Mouse (Mus musculus): ENCODE results near the gene Gp9.

DNA sequence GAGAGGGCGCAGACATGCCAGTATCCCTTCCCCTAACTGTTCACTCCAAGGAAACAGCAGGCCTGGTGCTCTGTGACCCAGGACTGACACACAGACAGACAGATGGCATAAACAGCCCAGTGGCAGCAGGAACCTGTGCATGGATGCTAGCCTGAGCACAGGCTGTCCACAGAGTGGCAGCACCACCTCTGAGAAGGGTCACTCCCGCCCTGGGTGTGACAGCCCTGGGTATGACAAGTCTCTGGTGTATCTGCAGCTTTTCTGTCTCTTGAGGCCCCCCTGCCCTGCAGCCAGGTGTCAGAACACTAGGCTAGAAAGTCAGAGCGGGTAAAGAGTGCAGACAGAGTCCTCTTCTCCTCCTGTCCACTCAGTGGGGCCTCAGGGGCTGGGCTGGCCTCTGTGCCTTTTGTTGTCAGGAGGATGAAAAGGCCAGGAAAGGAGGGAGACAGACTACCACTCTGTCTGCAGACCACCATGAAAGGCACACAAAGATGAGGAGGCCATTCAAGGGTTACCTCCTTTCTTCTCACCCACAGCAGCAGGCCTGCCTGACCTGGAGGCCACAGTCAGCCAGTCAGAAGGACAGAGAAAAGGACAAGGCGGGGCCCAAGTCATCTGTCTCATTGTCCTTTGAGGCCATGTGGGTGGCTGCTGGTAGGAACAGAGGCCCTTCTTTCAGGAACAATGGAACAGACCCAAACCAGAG, 39.8 kb upstream of the Gp9 start:
- TF ChIP-seq POLR2A (IDR thresholded peaks at IDR 0.05; ENCODE audit: insufficient read depth, low read depth, low read length) (no peak), CTCF (IDR thresholded peaks at IDR 0.05) (no peak)
